Mouse (Mus musculus) embryonic fibroblast, embryonic 13.5 days (primary cell): Measurements from ENCODE around the gene Plk3.

Experiments used
- CTCF ChIP-seq: IDR thresholded peaks from 2 replicates; pipeline ENCODE4 v1.5.1; 2011; ENCODE audit warnings: mild to moderate bottlenecking, control low read depth, low read length, moderate library complexity, borderline replicate concordance; ENCODE audit not compliant: insufficient read depth
- POLR2A ChIP-seq: IDR thresholded peaks from 2 replicates; pipeline ENCODE4 v1.6.1; 2011; ENCODE audit warnings: low read depth, mild to moderate bottlenecking, control low read depth, low read length, moderate library complexity

DNA sequence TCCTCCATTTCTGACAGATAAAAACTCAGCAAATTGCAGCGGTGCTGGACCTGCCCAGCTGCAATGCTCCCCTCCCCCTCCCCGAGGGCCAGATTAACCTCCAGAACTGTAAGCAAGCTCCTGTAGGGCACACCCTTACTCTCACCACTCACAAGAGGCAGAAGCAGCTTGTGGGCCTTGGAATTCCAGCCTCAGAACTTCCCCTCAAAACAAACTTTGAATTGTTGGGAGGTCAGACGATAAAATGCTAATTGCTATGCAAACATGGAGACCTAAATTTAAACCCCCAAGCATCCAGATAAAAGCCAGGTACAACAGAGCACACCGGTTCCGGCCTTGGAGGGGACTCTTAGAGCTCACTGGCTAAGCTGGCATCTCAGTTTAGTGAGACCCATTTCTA lies 19.0 kb upstream of the Plk3 start:
- no peak for TF ChIP-seq CTCF
- TF ChIP-seq POLR2A: no peak; the same call in 1 of the 2 replicates
